Mouse (Mus musculus) heart, embryonic 13.5 days (tissue): ENCODE measurements at regions not wholly inside any gene's neighbourhood (a gene's known extent, or its start where the extent isn't known, plus 50 kb on each side); places are given as distances from the start of the nearest gene placed in this dataset.

Experiments
- ATAC-seq: fragments of 200-750 bp; cut with Nextera tagmentation; 2 replicates; pipeline ENCODE4 v1.8.0; 2017; ENCODE audit warnings: moderate TSS enrichment; ENCODE audit not compliant: insufficient number of reproducible peaks, low FRiP score, low TSS enrichment; ENCODE audit errors: extremely low read depth
- H3K27ac ChIP-seq: fragments of 300-500 bp; sonication (generic); replicated peaks from 2 replicates; pipeline ENCODE4 v1.5.1; 2015; ENCODE audit warnings: moderate library complexity, mild to moderate bottlenecking, inconsistent platforms
- H3K27me3 ChIP-seq: fragments of 300-500 bp; sonication (generic); replicated peaks from 2 replicates; pipeline ENCODE4 v1.6.1; 2015; ENCODE audit warnings: mild to moderate bottlenecking, inconsistent platforms
- H3K36me3 ChIP-seq: fragments of 300-500 bp; sonication (generic); 2 replicates; pipeline ENCODE4 v1.6.1; 2015; ENCODE audit warnings: mild to moderate bottlenecking, inconsistent platforms
- H3K4me1 ChIP-seq: fragments of 300-500 bp; sonication (generic); 2 replicates; pipeline ENCODE4 v1.6.1; 2015; ENCODE audit warnings: inconsistent platforms
- H3K4me2 ChIP-seq: fragments of 300-500 bp; sonication (generic); 2 replicates; pipeline ENCODE4 v1.6.1; 2015; ENCODE audit warnings: inconsistent platforms, mild to moderate bottlenecking, moderate library complexity
- H3K4me3 ChIP-seq: fragments of 300-500 bp; sonication (generic); 2 replicates; pipeline ENCODE4 v1.5.1; 2015; ENCODE audit warnings: moderate library complexity, mild to moderate bottlenecking, inconsistent platforms
- H3K9ac ChIP-seq: fragments of 300-500 bp; sonication (generic); 2 replicates; pipeline ENCODE4 v1.6.1; 2015; ENCODE audit warnings: inconsistent platforms, mild to moderate bottlenecking, moderate library complexity
- H3K9me3 ChIP-seq: fragments of 300-500 bp; sonication (generic); 2 replicates; pipeline ENCODE4 v1.6.1; 2016; ENCODE audit warnings: inconsistent platforms
- WGBS: fragments of 180-500 bp; shearing (Covaris S2); methylation state at CpG from one replicate; pipeline ENCODE4 v1.1.7; 2015; ENCODE audit warnings: mixed read lengths; 5-methylcytosine and 5-hydroxymethylcytosine counted together

DNA sequence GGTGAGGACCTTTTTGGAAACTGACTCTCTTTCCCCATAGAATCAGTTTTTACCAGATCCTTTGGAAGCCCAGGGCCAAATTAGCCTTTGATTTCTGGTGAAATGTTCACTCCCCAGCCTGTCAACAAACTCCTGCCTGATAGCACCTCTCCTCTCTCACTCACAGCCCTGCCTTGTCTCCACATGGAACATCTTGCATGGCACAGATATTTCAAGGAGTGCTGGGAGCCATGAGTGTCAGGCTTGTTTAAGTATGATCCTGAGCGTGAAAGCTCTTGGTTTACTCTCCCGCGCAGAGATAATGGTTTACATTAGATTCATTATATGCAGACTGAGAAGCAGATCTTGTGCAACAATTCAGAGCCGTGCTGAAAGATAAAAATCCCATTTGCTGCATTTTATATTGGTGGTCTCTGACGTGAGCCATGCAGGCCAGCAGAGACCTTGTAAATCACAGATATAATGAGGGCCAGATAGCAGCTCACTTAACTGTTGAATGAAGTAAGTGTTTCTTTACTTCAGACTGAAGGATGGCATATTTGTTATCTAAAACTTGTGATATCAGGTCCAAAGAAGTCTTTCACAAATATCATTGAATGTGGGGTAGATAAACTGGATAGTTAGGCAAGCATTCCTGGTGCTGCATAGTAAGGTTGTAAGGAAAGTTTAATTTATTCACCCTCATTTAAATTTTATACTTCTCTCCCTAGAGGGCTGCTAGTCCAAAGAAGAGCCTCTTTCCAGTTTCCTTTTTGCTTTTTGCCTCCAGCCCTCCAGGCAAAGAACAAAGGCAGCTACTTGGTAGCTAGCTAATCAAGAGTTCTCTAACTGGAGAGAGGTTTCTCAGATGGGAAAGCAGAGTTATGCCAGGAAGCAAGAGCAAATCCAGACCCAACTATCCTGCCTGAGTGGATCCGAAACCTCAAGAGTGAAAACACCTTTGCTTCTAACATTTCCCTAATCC, 81.8 kb downstream of the Tbx18 start:
- H3K27me3 ChIP-seq: no peaks in the 10 kb centered on the region
- peak overlapping the region; percentile 61 for H3K27ac ChIP-seq
- H3K9me3 ChIP-seq: no peaks in the 10 kb centered on the region
- 23% methylated on average over 6 of the region's 6 CpGs for whole genome bisulfite sequencing
- peaks cover 32% of the 10 kb centered on the region for H3K4me1 ChIP-seq
- no peaks in the 10 kb centered on the region for H3K36me3 ChIP-seq
- no peak overlapping the region for H3K4me3 ChIP-seq
- peak overlapping the region; percentile 16; the same call in 1 of the 2 replicates for H3K9ac ChIP-seq
- ATAC-seq: no peak
- 0 out of 2 replicates have a peak overlapping the region, but pooled peaks have one; percentile 20 for H3K4me2 ChIP-seq

GRCm38 (mm10) chr9:87648317-87648716, 82.7 kb downstream of the Tbx18 start:
- Histone ChIP-seq H3K4me3 (no peak overlapping the region), H3K36me3 (no peaks in the 10 kb centered on the region), H3K4me2 (no peak overlapping the region), H3K4me1 (peaks cover 32% of the 10 kb centered on the region), H3K27ac (no peak overlapping the region), H3K9ac (no peak overlapping the region), H3K27me3 (no peaks in the 10 kb centered on the region), H3K9me3 (no peaks in the 10 kb centered on the region)
- 60% methylated on average over 5 of the region's 5 CpGs for WGBS
- ATAC-seq: no peak

DNA sequence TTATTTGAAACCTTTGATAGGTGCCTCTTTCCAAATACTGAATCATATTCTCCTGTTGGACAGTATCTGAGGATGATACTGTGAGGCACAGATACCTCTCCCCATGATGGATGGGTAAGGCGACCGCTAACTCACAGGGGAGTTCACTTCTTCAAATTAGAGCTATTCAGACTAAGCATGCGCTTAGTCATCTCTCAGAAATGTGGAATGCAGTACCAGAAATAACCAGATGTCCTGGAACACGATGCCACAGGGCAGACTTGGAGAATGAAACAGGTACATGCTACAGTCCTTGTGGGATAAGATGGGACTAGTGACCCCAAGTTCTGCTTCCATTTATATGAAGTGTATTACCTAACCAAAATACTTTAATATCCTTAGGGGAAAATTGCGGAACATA, 86.0 kb downstream of the Tbx18 start:
- peaks cover 24% of the 10 kb centered on the region for H3K4me1 ChIP-seq
- H3K4me3 ChIP-seq: no peak overlapping the region
- ATAC-seq: no peak
- H3K36me3 ChIP-seq: no peaks in the 10 kb centered on the region
- H3K27me3 ChIP-seq: no peaks in the 10 kb centered on the region
- H3K9ac ChIP-seq: no peak overlapping the region
- H3K4me2 ChIP-seq: no peak overlapping the region
- H3K9me3 ChIP-seq: no peaks in the 10 kb centered on the region
- WGBS: 51% methylated on average over 5 of the region's 5 CpGs
- H3K27ac ChIP-seq: no peak overlapping the region

DNA sequence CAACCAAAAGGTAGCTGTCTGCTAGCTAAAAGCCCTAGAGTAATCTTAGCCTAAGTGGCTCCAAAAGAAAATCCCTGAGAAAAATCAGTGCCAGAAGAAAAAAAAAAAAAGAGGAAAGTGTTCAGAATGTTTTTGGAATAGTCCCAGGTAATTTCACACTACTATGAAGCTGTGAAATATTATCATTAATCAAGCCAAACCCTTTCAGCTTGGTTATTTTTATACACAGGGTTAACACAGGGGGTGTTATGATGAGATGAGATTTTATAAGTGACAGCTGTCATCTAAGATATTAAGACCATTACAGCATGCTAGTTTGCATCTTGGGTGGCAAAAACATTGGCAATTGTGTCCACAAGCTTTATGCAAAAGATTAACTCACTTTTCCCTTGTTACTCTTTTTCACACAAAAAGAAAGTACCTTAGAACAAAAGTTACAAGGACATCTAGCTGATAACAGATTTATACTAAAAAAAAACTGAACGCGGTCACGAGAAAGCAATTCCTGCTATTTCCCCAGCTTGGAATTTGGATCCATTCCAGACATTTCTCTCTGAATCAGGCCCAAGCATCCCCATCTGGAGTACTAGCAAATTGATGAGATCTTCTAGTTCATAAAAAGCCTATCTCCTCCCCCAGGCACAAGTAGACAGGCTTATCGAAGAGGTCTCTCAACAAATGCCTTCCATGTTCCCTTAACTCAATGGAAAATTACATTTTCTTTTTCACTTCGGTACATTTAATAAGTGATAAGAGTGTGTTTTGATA, 97.0 kb downstream of the Tbx18 start:
- H3K27me3 ChIP-seq: no peaks in the 10 kb centered on the region
- H3K4me2 ChIP-seq: peak overlapping the region; percentile 26; the same call in 1 of the 2 replicates
- 26% methylated on average over 5 of the region's 5 CpGs for WGBS
- H3K27ac ChIP-seq: peak overlapping the region; percentile 49
- peaks cover 17% of the 10 kb centered on the region for H3K4me1 ChIP-seq
- no peaks in the 10 kb centered on the region for H3K36me3 ChIP-seq
- no peak overlapping the region for H3K9ac ChIP-seq
- 0 out of 2 replicates have a peak, but pooled peaks cover 3% of the 10 kb centered on the region for H3K9me3 ChIP-seq
- H3K4me3 ChIP-seq: no peak overlapping the region
- ATAC-seq: no peak

DNA sequence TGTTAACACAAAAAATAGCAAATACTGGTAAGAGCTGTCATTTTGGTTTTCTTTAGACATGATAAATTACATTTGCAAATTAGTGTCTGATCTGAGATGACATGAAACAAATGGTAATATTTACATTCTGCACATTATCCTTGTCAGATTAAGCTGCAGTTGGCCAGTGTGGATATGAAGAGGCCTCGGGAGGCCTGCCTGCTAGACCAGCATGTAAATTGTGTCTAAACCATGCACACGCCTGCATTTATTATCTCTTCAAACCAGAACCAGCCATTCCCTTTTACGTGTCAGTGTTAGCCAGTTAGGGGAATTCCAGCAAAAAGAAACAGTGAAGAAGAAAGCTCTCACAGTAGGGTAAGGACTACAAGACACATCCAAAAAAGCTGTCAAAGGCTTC, 104.6 kb downstream of the Tbx18 start:
- no peak for ATAC-seq
- Histone ChIP-seq H3K4me3 (no peak overlapping the region), H3K27me3 (no peaks in the 10 kb centered on the region), H3K4me2 (no peak overlapping the region), H3K27ac (no peak overlapping the region), H3K4me1 (0 out of 2 replicates have a peak, but pooled peaks cover 8% of the 10 kb centered on the region), H3K36me3 (no peaks in the 10 kb centered on the region), H3K9me3 (no peaks in the 10 kb centered on the region), H3K9ac (no peak overlapping the region)
- 62% methylated on average over 3 of the region's 3 CpGs for WGBS

- Histone ChIP-seq H3K4me3 (no peak overlapping the region; the same call in 1 of the 2 replicates), H3K9ac (0 out of 2 replicates have a peak overlapping the region, but pooled peaks have one; percentile 12), H3K9me3 (no peaks in the 10 kb centered on the region), H3K27me3 (no peaks in the 10 kb centered on the region), H3K36me3 (no peaks in the 10 kb centered on the region), H3K4me2 (peak overlapping the region; percentile 48), H3K4me1 (peaks cover 34% of the 10 kb centered on the region), H3K27ac (peak overlapping the region; percentile 73)
- WGBS: 9% methylated on average over 7 of the region's 7 CpGs
- peak; percentile 62; the same call in 1 of the 2 replicates for ATAC-seq
These were observed 112.8 kb downstream of the Tbx18 start for GRCm38 (mm10) chr9:87618238-87618673.

GRCm38 (mm10) chr9:87607878-87608631, 123.0 kb downstream of the Tbx18 start:
- Histone ChIP-seq H3K27ac (peak overlapping the region; percentile 85), H3K4me2 (peak overlapping the region; percentile 58), H3K9ac (0 out of 2 replicates have a peak overlapping the region, but pooled peaks have one; percentile 37), H3K4me3 (peak overlapping the region; percentile 5; the same call in 1 of the 2 replicates), H3K9me3 (no peaks in the 10 kb centered on the region), H3K27me3 (no peaks in the 10 kb centered on the region), H3K4me1 (peaks cover 36% of the 10 kb centered on the region), H3K36me3 (no peaks in the 10 kb centered on the region)
- WGBS: 15% methylated on average over 10 of the region's 10 CpGs
- ATAC-seq: peak; percentile 74; the same call in 1 of the 2 replicates

DNA sequence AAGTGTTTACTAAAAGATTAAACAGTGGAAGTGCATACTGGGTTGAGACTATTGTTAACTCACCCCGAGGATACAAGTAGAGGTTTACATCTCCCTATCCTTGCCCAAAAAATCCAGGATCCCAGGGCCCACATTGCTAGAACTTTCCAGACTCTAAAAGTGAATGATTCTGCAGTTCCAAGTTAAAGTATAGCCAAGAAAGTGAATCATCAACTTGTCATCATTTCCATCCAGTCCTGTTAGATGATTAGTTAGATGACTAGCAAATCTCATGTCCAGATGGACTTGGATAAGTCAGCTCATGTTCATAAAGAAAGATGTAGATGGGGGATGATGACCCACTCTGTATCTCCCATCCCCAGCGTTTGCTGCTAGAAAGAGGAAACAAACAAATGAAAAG, 155.5 kb downstream of the Tbx18 start:
- no peaks in the 10 kb centered on the region for H3K9me3 ChIP-seq
- ATAC-seq: no peak
- WGBS: 48% methylated on average over 2 of the region's 2 CpGs

DNA sequence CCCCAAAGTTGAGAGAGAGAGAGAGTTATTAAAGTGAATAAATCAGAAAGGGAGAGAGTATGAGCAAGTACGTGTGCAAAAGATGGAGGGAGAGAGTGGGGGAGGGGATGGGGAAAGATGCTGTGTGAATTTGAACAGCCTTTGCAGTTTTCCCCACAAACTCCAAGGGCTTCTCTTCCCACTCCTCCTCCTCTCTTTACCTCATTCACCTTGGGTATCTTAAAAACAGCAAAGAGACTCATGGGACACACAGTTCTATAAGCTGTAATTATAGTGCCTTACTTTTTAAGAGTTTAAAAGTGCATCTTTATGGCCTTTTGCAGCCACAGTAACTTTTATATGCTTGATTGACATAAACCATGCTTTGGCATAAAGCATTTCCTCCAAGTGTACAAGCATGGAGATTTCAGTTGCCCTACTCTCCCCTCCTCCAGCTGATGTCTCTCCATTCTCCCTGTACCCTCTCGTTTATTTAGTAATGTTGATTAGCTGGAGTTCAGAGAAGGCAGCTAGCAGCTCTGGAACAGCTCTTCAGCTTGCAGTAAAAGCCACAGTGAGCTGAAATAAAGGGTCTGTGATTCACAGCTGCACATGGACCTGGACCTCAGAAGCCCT, 156.7 kb downstream of the Tbx18 start:
- WGBS: 24% methylated on average over 2 of the region's 2 CpGs
- Histone ChIP-seq H3K27ac (no peak overlapping the region), H3K4me3 (no peak overlapping the region), H3K9me3 (no peaks in the 10 kb centered on the region), H3K36me3 (no peaks in the 10 kb centered on the region), H3K27me3 (no peaks in the 10 kb centered on the region), H3K4me1 (0 out of 2 replicates have a peak, but pooled peaks cover 8% of the 10 kb centered on the region), H3K4me2 (no peak overlapping the region), H3K9ac (no peak overlapping the region)
- no peak for ATAC-seq

More for the DNA sequence above, 155.5 kb downstream of the Tbx18 start:
- H3K4me2 ChIP-seq: no peak overlapping the region
- H3K4me1 ChIP-seq: 0 out of 2 replicates have a peak, but pooled peaks cover 8% of the 10 kb centered on the region
- no peaks in the 10 kb centered on the region for H3K36me3 ChIP-seq
- no peak overlapping the region for H3K9ac ChIP-seq
- no peak overlapping the region for H3K27ac ChIP-seq
- H3K27me3 ChIP-seq: no peaks in the 10 kb centered on the region
- no peak overlapping the region for H3K4me3 ChIP-seq

GRCm38 (mm10) chr9:87563244-87563643, 167.8 kb downstream of the Tbx18 start:
- H3K27ac ChIP-seq: no peak overlapping the region
- no peaks in the 10 kb centered on the region for H3K9me3 ChIP-seq
- H3K36me3 ChIP-seq: no peaks in the 10 kb centered on the region
- WGBS: 72% methylated on average over 3 of the region's 3 CpGs
- H3K27me3 ChIP-seq: no peaks in the 10 kb centered on the region
- H3K4me1 ChIP-seq: peaks cover 9% of the 10 kb centered on the region
- H3K9ac ChIP-seq: no peak overlapping the region
- no peak for ATAC-seq
- H3K4me2 ChIP-seq: no peak overlapping the region
- no peak overlapping the region for H3K4me3 ChIP-seq
